Mouse (Mus musculus) neural tube, embryonic 11.5 days (tissue): ENCODE data around the gene Bbx. TPM values are rescaled to one million over a fixed set of nuclear protein-coding genes. Genes with fewer than 3 reads are reported as not detected.
A peak's percentile ranks its signal among the peaks of the same experiment; 100 is the strongest.

Source experiments
- ATAC-seq: fragments of 200-750 bp; cut with Nextera tagmentation; 2 replicates; pipeline ENCODE4 v1.8.0; 2017; ENCODE audit warnings: moderate number of reproducible peaks, mild to moderate bottlenecking, moderate TSS enrichment, moderate library complexity; ENCODE audit not compliant: insufficient read depth, low FRiP score, low TSS enrichment
- DNase-seq: peaks from one replicate; pipeline ENCODE4 v3.0.0-alpha.2; 2015; ENCODE audit warnings: low spot score
- H3K27ac ChIP-seq: fragments of 300-500 bp; sonication (generic); 2 replicates; pipeline ENCODE4 v1.5.1; 2014; ENCODE audit warnings: low read depth, mild to moderate bottlenecking, low read length
- H3K27me3 ChIP-seq: fragments of 300-500 bp; sonication (generic); 2 replicates; pipeline ENCODE4 v1.6.1; 2014; ENCODE audit warnings: mild to moderate bottlenecking, low read length, mixed read lengths; ENCODE audit not compliant: control insufficient read depth, insufficient read depth
- H3K36me3 ChIP-seq: fragments of 300-500 bp; sonication (generic); 2 replicates; pipeline ENCODE4 v1.6.1; 2014; ENCODE audit warnings: mild to moderate bottlenecking, low read length, moderate library complexity, mixed read lengths; ENCODE audit not compliant: control insufficient read depth, insufficient read depth
- H3K4me1 ChIP-seq: fragments of 300-500 bp; sonication (generic); 2 replicates; pipeline ENCODE4 v1.6.1; 2014; ENCODE audit warnings: low read length, mixed read lengths; ENCODE audit not compliant: control insufficient read depth, insufficient read depth
- H3K4me2 ChIP-seq: fragments of 300-500 bp; sonication (generic); 2 replicates; pipeline ENCODE4 v1.6.1; 2014; ENCODE audit warnings: low read depth, mild to moderate bottlenecking, moderate library complexity
- H3K4me3 ChIP-seq: fragments of 300-500 bp; sonication (generic); 2 replicates; pipeline ENCODE4 v1.5.1; 2014; ENCODE audit warnings: low read depth, low read length
- H3K9ac ChIP-seq: fragments of 300-500 bp; sonication (generic); 2 replicates; pipeline ENCODE4 v1.6.1; 2014; ENCODE audit warnings: mild to moderate bottlenecking, low read length
- H3K9me3 ChIP-seq: fragments of 300-500 bp; sonication (generic); 2 replicates; pipeline ENCODE4 v1.6.1; 2016; ENCODE audit warnings: low read length; ENCODE audit not compliant: control insufficient read depth
- WGBS: fragments of 180-500 bp; shearing (Covaris S2); extraction: QIAGEN DNeasy Blood & Tissue Kit; methylation state at CpG from one replicate; pipeline ENCODE4 v1.1.7; 2014; 5-methylcytosine and 5-hydroxymethylcytosine counted together
- polyA plus RNA-seq: library from polyadenylated mRNA; unstranded; fragments of >200 nt; fragmentation: Nextera tagmentation; extraction: Ambion mirVana; gene quantifications from 2 replicates; pipeline ENCODE4 v1.2.1, GENCODE M21; 2014

Bbx gene
- polyA plus RNA-seq, 1 experiment from 2014 or later: 24.0 TPM

- H3K4me1 ChIP-seq: no peaks in the 10 kb centered on the region
- no peak overlapping the region for H3K9ac ChIP-seq
- H3K27ac ChIP-seq: no peak overlapping the region
- H3K4me2 ChIP-seq: no peak overlapping the region
- ATAC-seq (no peak), DNase-seq (no peak)
- H3K36me3 ChIP-seq: no peaks in the 10 kb centered on the region
- no peaks in the 10 kb centered on the region for H3K27me3 ChIP-seq
- 86% methylated on average over 1 of the region's 1 CpGs for WGBS
- no peaks in the 10 kb centered on the region for H3K9me3 ChIP-seq
- no peak overlapping the region for H3K4me3 ChIP-seq
Observed at GRCm38 (mm10) chr16:50192626-50193025, 239.6 kb downstream of the Bbx start.

GRCm38 (mm10) chr16:50189108-50189507 lies 243.1 kb downstream of the Bbx start:
- H3K27ac ChIP-seq: no peak overlapping the region
- ATAC-seq (no peak), DNase-seq (no peak)
- WGBS: 77% methylated on average over 6 of the region's 6 CpGs
- no peaks in the 10 kb centered on the region for H3K27me3 ChIP-seq
- no peaks in the 10 kb centered on the region for H3K9me3 ChIP-seq
- H3K9ac ChIP-seq: no peak overlapping the region
- H3K36me3 ChIP-seq: no peaks in the 10 kb centered on the region
- no peak overlapping the region for H3K4me2 ChIP-seq
- H3K4me1 ChIP-seq: peaks cover 7% of the 10 kb centered on the region; the same call in 1 of the 2 replicates
- no peak overlapping the region for H3K4me3 ChIP-seq

- 80% methylated on average over 6 of the region's 6 CpGs for WGBS
- H3K4me2 ChIP-seq: no peak overlapping the region
- DNase-seq: no peak
Observed at GRCm38 (mm10) chr16:50186604-50187003, 245.6 kb downstream of the Bbx start.

GRCm38 (mm10) chr16:50185041-50185440 lies 247.1 kb downstream of the Bbx start:
- Histone ChIP-seq H3K36me3 (no peaks in the 10 kb centered on the region), H3K27ac (no peak overlapping the region), H3K9me3 (no peaks in the 10 kb centered on the region), H3K4me1 (peaks cover 7% of the 10 kb centered on the region; the same call in 1 of the 2 replicates), H3K9ac (no peak overlapping the region), H3K27me3 (no peaks in the 10 kb centered on the region), H3K4me2 (no peak overlapping the region), H3K4me3 (no peak overlapping the region)
- peak; percentile 52 for DNase-seq
- ATAC-seq: peak; percentile 75
- WGBS: 15% methylated on average over 5 of the region's 5 CpGs

More at GRCm38 (mm10) chr16:50186604-50187003, 245.6 kb downstream of the Bbx start:
- ATAC-seq: no peak
- Histone ChIP-seq H3K4me3 (no peak overlapping the region), H3K27me3 (no peaks in the 10 kb centered on the region), H3K9ac (no peak overlapping the region), H3K27ac (no peak overlapping the region), H3K4me1 (peaks cover 7% of the 10 kb centered on the region; the same call in 1 of the 2 replicates), H3K36me3 (no peaks in the 10 kb centered on the region), H3K9me3 (no peaks in the 10 kb centered on the region)

GRCm38 (mm10) chr16:50182988-50183387 lies 249.2 kb downstream of the Bbx start:
- Histone ChIP-seq H3K9me3 (no peaks in the 10 kb centered on the region), H3K4me2 (no peak overlapping the region), H3K4me1 (peaks cover 7% of the 10 kb centered on the region; the same call in 1 of the 2 replicates), H3K27ac (no peak overlapping the region), H3K27me3 (no peaks in the 10 kb centered on the region), H3K9ac (no peak overlapping the region), H3K4me3 (no peak overlapping the region), H3K36me3 (no peaks in the 10 kb centered on the region)
- DNase-seq (no peak), ATAC-seq (no peak)
- WGBS: 85% methylated on average over 8 of the region's 8 CpGs

- Histone ChIP-seq H3K27me3 (no peaks in the 10 kb centered on the region), H3K9me3 (no peaks in the 10 kb centered on the region), H3K9ac (no peak overlapping the region), H3K4me3 (no peak overlapping the region), H3K27ac (no peak overlapping the region), H3K4me2 (no peak overlapping the region), H3K36me3 (no peaks in the 10 kb centered on the region), H3K4me1 (peaks cover 7% of the 10 kb centered on the region; the same call in 1 of the 2 replicates)
- ATAC-seq: no peak
- 82% methylated on average over 10 of the region's 10 CpGs for WGBS
- no peak for DNase-seq
Observed at GRCm38 (mm10) chr16:50182561-50182960, 249.6 kb downstream of the Bbx start.

GRCm38 (mm10) chr16:50172760-50173159 lies 259.4 kb downstream of the Bbx start:
- Histone ChIP-seq H3K9me3 (no peaks in the 10 kb centered on the region), H3K9ac (no peak overlapping the region), H3K4me2 (no peak overlapping the region), H3K4me3 (no peak overlapping the region), H3K4me1 (no peaks in the 10 kb centered on the region), H3K27ac (no peak overlapping the region), H3K27me3 (no peaks in the 10 kb centered on the region), H3K36me3 (no peaks in the 10 kb centered on the region)
- no peak for ATAC-seq
- DNase-seq: no peak
- 70% methylated on average over 7 of the region's 7 CpGs for WGBS

- no peaks in the 10 kb centered on the region for H3K9me3 ChIP-seq
- ATAC-seq (no peak), DNase-seq (no peak)
- H3K36me3 ChIP-seq: no peaks in the 10 kb centered on the region
- no peak overlapping the region for H3K4me3 ChIP-seq
- 92% methylated on average over 5 of the region's 5 CpGs for WGBS
- H3K4me2 ChIP-seq: no peak overlapping the region
- H3K4me1 ChIP-seq: no peaks in the 10 kb centered on the region
- no peaks in the 10 kb centered on the region for H3K27me3 ChIP-seq
- no peak overlapping the region for H3K9ac ChIP-seq
- H3K27ac ChIP-seq: no peak overlapping the region
Observed at GRCm38 (mm10) chr16:50170812-50171211, 261.4 kb downstream of the Bbx start.

GRCm38 (mm10) chr16:50167983-50168299 lies 264.2 kb downstream of the Bbx start:
- Histone ChIP-seq H3K9ac (no peak overlapping the region), H3K4me3 (no peak overlapping the region), H3K36me3 (no peaks in the 10 kb centered on the region), H3K9me3 (no peaks in the 10 kb centered on the region), H3K27me3 (no peaks in the 10 kb centered on the region), H3K4me1 (no peaks in the 10 kb centered on the region), H3K4me2 (no peak overlapping the region), H3K27ac (no peak overlapping the region)
- DNase-seq (no peak), ATAC-seq (no peak)
- 82% methylated on average over 10 of the region's 10 CpGs for WGBS
